Mouse (Mus musculus) megakaryocyte, embryonic 14.5 days (primary cell): ENCODE data around the gene Rbm39. TPM values are rescaled to one million over a fixed set of nuclear protein-coding genes. Genes with fewer than 3 reads are reported as not detected.

Source experiments
- H3K27me3 ChIP-seq: replicated peaks from 2 replicates; pipeline ENCODE3; 2012; ENCODE audit warnings: inconsistent platforms
- H3K36me3 ChIP-seq: replicated peaks from 2 replicates; pipeline ENCODE3; 2012; ENCODE audit warnings: low read length, inconsistent platforms, mixed read lengths
- H3K4me1 ChIP-seq: 2 replicates; pipeline ENCODE4 v1.6.1; 2012; ENCODE audit warnings: inconsistent platforms
- H3K4me3 ChIP-seq: replicated peaks from 2 replicates; pipeline ENCODE3; 2012; ENCODE audit warnings: moderate library complexity, mild to moderate bottlenecking, inconsistent platforms
- H3K9me3 ChIP-seq: 2 replicates; pipeline ENCODE4 v1.6.1; 2012; ENCODE audit warnings: inconsistent platforms
- FLI1 ChIP-seq: IDR thresholded peaks from 2 replicates; pipeline ENCODE4 v1.6.1; 2012; ENCODE audit warnings: low read length, inconsistent platforms, mixed read lengths
- GATA1 ChIP-seq: IDR thresholded peaks from 3 replicates; pipeline ENCODE4 v1.6.1; 2012; ENCODE audit warnings: mixed read lengths, low read length, inconsistent platforms, borderline replicate concordance
- polyA plus RNA-seq: library from polyadenylated mRNA; stranded (reverse); fragments of >175 nt; gene quantifications from 2 replicates; pipeline ENCODE4 v1.2.3, GENCODE M21; 2012; ENCODE audit warnings: low replicate concordance; ENCODE audit not compliant: insufficient read depth

Gene Rbm39
- 68.5 and 230 TPM in 2 replicates for polyA plus RNA-seq

DNA sequence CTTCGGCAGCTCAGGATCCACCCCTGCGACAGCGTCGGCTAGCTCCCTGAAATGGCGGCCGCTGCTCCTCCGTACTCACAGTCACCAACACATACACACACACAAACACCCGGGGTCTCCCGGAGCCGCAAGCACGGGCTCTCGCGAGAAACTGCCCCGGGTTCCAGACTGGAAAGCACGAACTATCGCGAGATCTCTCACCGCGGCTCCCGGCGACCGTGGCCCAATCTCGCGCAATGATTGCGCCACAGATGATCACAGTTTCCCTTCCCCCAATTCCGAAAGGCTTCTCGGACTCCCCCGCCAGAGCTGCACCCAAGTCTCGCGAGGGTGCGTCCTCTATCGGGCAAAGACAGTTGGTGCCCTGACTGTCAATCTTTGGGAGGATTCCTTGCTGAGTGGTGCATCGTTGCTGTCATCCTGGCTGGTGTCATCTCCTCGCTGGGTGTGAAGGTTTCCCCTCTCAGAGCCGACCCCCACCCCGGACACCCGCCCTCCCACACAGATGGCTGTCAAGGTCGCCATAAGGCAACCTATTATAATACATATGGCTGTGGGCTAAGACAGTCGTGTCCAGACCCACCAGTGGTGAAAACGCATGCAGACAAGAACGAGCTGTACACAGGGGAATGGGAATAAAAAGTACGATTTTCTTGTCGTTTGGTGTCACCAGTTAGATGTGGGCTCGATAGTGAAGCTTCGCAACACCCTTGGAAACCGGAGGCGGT lies at the start of gene Rbm39:
Rbm39 (minus strand) TSS at position 145 of the 728 bp plus-strand sequence.
- H3K9me3 ChIP-seq, result no peaks in the 10 kb centered on the region
- H3K36me3 ChIP-seq, result peaks cover 39% of the 10 kb centered on the region
- H3K27me3 ChIP-seq, result no peaks in the 10 kb centered on the region

DNA sequence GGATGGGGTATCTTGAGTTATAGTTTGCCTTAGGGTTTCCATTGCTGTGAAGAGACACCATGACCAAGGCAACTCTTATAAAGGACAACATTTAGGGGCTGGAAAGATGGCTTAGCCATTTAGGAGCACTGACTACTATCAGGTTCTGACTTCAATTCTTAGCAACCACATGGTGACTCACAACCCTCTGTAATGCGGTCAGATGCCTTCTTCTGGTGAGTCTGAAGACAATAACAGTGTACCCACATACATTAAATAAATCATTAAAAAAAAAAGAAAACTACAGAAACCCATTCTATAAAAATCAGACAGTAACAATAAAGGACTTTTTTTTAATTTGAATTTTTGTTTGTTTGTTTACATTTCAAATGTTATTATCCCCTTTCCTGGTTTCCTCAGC lies 49.1 kb upstream of the Rbm39 start:
- Histone ChIP-seq H3K9me3 (no peaks in the 10 kb centered on the region), H3K4me3 (no peak overlapping the region), H3K36me3 (peaks cover 65% of the 10 kb centered on the region), H3K27me3 (no peaks in the 10 kb centered on the region), H3K4me1 (peaks cover 59% of the 10 kb centered on the region)
- TF ChIP-seq FLI1 (no peak), GATA1 (no peak)

More for the DNA sequence above, at the start of gene Rbm39:
- TF ChIP-seq GATA1 (no peak; the same call in 2 of the 3 replicates), FLI1 (no peak)
- H3K4me3 ChIP-seq, result peak within 1 kb of the TSS; percentile 98
- H3K4me1 ChIP-seq, result peaks cover 37% of the 10 kb centered on the region

DNA sequence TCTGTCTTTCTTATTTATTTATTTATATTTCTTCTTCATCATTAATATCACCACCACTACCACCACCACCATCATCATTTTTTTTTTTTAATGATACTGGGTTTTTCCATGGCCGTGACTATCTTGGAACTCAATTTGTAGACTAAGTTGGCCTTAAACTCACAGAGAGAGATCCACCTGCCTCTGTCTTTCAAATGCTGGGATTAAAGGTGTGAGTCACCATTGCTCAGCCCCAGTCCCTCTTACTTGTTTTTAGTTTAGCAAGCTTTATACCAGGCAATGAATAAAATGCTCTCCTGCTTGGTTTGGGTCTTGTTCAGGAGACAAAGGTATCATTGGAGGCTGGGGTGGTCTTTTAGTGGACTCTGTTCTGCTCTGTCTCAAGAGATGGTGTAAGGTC lies 47.7 kb upstream of the Rbm39 start:
- no peak overlapping the region for H3K4me3 ChIP-seq
- peaks cover 56% of the 10 kb centered on the region for H3K4me1 ChIP-seq
- peaks cover 79% of the 10 kb centered on the region for H3K36me3 ChIP-seq
- TF ChIP-seq GATA1 (no peak), FLI1 (no peak)
- no peaks in the 10 kb centered on the region for H3K27me3 ChIP-seq
- no peaks in the 10 kb centered on the region for H3K9me3 ChIP-seq

- H3K36me3 ChIP-seq, result peaks cover 68% of the 10 kb centered on the region
- TF ChIP-seq GATA1 (no peak), FLI1 (no peak)
- no peak overlapping the region for H3K4me3 ChIP-seq
- no peaks in the 10 kb centered on the region for H3K27me3 ChIP-seq
- no peaks in the 10 kb centered on the region for H3K9me3 ChIP-seq
- peaks cover 36% of the 10 kb centered on the region for H3K4me1 ChIP-seq
Observed at GRCm38 (mm10) chr2:156224043-156224442, 44.0 kb upstream of the Rbm39 start.

DNA sequence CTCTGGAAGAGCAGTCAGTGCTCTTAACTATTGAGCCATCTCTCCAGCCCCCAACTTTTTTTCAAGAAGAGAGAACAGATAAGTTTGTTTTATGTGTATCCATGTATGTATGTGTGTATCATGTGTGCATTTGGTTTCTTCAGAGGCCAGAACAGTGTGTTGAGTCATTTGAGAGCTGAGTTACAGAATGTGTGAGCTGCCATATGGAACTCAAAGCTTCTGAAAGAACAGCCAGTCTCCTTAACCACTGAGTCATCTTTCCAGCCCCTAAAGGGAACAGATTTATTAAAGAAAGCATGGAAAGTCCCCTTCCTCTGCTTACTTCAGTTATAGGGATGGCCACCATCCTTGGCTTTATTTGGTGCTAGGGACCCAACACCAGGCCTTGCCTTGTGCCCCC lies 42.1 kb upstream of the Rbm39 start:
- Histone ChIP-seq H3K9me3 (no peaks in the 10 kb centered on the region), H3K4me1 (peaks cover 41% of the 10 kb centered on the region), H3K36me3 (peaks cover 61% of the 10 kb centered on the region), H3K27me3 (no peaks in the 10 kb centered on the region), H3K4me3 (no peak overlapping the region)
- no peak for TF ChIP-seq GATA1
- no peak for TF ChIP-seq FLI1

DNA sequence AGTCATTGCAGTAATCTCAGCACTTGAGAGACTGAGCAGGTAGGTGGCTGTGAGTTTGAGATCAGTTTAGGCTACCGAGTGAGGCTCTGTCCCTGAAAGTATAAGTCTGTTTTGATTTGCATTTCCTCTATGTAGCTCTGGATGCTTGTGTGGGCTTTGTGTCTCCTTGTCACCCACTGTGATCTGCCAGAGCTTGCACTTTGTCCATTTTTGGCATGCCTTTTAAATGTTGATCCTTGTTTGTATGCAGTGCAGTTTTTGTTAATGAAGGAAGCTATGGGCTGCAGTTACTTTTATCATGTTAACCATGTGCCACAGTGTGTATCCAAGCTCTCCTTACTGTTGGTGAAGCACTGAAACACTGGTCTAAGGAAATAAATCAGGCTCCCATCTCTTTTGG lies 37.7 kb upstream of the Rbm39 start:
- no peaks in the 10 kb centered on the region for H3K9me3 ChIP-seq
- TF ChIP-seq FLI1 (no peak), GATA1 (no peak)
- H3K4me1 ChIP-seq, result peaks cover 17% of the 10 kb centered on the region
- H3K27me3 ChIP-seq, result no peaks in the 10 kb centered on the region
- H3K4me3 ChIP-seq, result no peak overlapping the region
- H3K36me3 ChIP-seq, result peaks cover 35% of the 10 kb centered on the region

DNA sequence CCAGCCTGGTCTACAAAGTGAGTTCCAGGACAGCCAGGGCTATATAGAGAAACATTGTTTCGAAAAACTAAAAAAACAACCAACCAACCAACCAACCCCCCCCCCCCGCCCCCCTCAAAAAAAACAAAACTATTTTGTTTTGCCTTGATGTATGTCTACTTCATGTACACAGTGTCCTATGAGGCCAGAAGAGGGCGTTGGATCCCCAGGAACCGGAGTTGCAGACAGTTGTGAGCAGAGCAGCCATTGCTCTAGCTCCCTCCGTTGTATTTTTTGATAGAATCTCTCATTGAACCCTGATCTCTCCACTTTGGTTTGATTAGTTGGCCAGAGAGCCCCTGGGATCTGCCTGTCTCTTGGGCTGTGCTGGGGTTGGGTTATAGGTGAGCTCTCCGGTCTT lies 23.9 kb upstream of the Rbm39 start:
- H3K27me3 ChIP-seq, result no peaks in the 10 kb centered on the region
- TF ChIP-seq GATA1, result no peak
- no peak for TF ChIP-seq FLI1
- no peaks in the 10 kb centered on the region for H3K9me3 ChIP-seq
- H3K4me3 ChIP-seq, result no peak overlapping the region
- peaks cover 54% of the 10 kb centered on the region for H3K4me1 ChIP-seq
- H3K36me3 ChIP-seq, result peaks cover 51% of the 10 kb centered on the region

GRCm38 (mm10) chr2:156202848-156203437 lies 22.9 kb upstream of the Rbm39 start:
- H3K36me3 ChIP-seq, result peaks cover 54% of the 10 kb centered on the region
- H3K27me3 ChIP-seq, result no peaks in the 10 kb centered on the region
- H3K4me3 ChIP-seq, result no peak overlapping the region
- H3K4me1 ChIP-seq, result peaks cover 52% of the 10 kb centered on the region
- H3K9me3 ChIP-seq, result no peaks in the 10 kb centered on the region
- TF ChIP-seq GATA1 (no peak), FLI1 (no peak)

- Histone ChIP-seq H3K9me3 (no peaks in the 10 kb centered on the region), H3K27me3 (no peaks in the 10 kb centered on the region), H3K4me1 (peaks cover 46% of the 10 kb centered on the region), H3K36me3 (peaks cover 43% of the 10 kb centered on the region), H3K4me3 (no peak overlapping the region)
- TF ChIP-seq FLI1, result no peak
- no peak for TF ChIP-seq GATA1
Observed at GRCm38 (mm10) chr2:156201486-156201885, 21.4 kb upstream of the Rbm39 start.

DNA sequence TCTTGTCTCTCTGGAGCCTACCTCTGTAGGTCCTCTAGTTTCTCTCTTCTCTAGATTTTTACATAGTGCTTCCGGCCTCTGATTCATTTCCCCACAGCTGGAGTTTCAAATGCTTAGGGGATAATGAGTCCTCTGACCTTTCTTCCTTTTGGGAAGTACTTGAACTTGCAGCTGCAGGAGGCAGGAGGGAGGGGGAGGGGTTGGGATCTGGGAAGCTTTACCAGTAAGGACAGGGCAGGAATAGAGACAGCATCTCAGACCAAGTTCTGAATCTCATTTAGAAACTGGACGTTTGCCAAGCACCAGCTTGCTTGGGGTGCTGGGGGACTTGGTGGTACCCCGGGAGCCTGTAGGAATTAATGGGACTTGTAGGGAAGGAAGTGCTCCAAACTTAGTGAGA lies 19.9 kb upstream of the Rbm39 start:
- TF ChIP-seq FLI1 (no peak), GATA1 (no peak)
- H3K27me3 ChIP-seq, result no peaks in the 10 kb centered on the region

More for the DNA sequence above, 19.9 kb upstream of the Rbm39 start:
- Histone ChIP-seq H3K4me1 (peaks cover 54% of the 10 kb centered on the region), H3K9me3 (no peaks in the 10 kb centered on the region), H3K36me3 (peaks cover 37% of the 10 kb centered on the region), H3K4me3 (no peak overlapping the region)
